In genomic region chr9:44772750-44773651, GRCm38 (mm10) we compare ENCODE assay signal across 8 mouse cellular contexts. TPM values are rescaled to one million over a fixed set of nuclear protein-coding genes. Genes with fewer than 3 reads are reported as not detected.
A peak's percentile ranks its signal among the peaks of the same experiment; 100 is the strongest.
DNase-seq lines count a peak whose midpoint lies in the region; ATAC-seq and TF ChIP-seq lines count a peak whose summit lies in the region.

No protein-coding gene starts in this region.

- ATAC-seq in embryonic facial prominence, embryonic 15.5 days (ENCODE audit: insufficient number of reproducible peaks, low FRiP score, low TSS enrichment, low read depth), result peak; percentile 97
- ATAC-seq in limb, embryonic 14.5 days (ENCODE audit: low FRiP score, low read depth), result peak; percentile 98
- ATAC-seq in midbrain, postnatal 0 days (ENCODE audit: low FRiP score), result peak; percentile 99

- H3K27ac ChIP-seq in bone marrow, adult 2 months (ENCODE audit: control insufficient read depth, insufficient read depth, low read depth, low read length, poor library complexity), result peak overlapping the region; percentile 14; the same call in 1 of the 2 replicates
- peak overlapping the region; percentile 85 for H3K27ac ChIP-seq in embryonic facial prominence, embryonic 15.5 days (replicated peaks)
- peak overlapping the region; percentile 90 for H3K27ac ChIP-seq in limb, embryonic 14.5 days (replicated peaks; ENCODE audit: low read depth, low read length)
- peak overlapping the region; percentile 83 for H3K27ac ChIP-seq in midbrain, postnatal 0 days (ENCODE audit: low read depth, low read length)

- under 1% methylated on average over 41 of the region's 41 CpGs for WGBS in bone marrow, adult 2 months
- under 1% methylated on average over 41 of the region's 41 CpGs for WGBS in embryonic facial prominence, embryonic 15.5 days
- WGBS in limb, embryonic 14.5 days, result under 1% methylated on average over 41 of the region's 41 CpGs
- WGBS in midbrain, postnatal 0 days, result under 1% methylated on average over 41 of the region's 41 CpGs

- H3K9me3 ChIP-seq in embryonic facial prominence, embryonic 15.5 days (replicated peaks), result no peaks in the 10 kb centered on the region
- H3K9me3 ChIP-seq in limb, embryonic 14.5 days (ENCODE audit: control insufficient read depth, low read length), result no peaks in the 10 kb centered on the region
- H3K9me3 ChIP-seq in midbrain, postnatal 0 days (ENCODE audit: low read length), result no peaks in the 10 kb centered on the region

- TF ChIP-seq POLR2A in bone marrow, adult 2 months (IDR thresholded peaks at IDR 0.05; ENCODE audit: borderline replicate concordance, control insufficient read depth, low read depth, low read length), result peak; percentile 56; the same call in 1 of the 2 replicates
- TF ChIP-seq POLR2A in limb, embryonic 14.5 days (IDR thresholded peaks at IDR 0.05; ENCODE audit: borderline replicate concordance, extremely low read depth, insufficient read depth, insufficient read length), result no peak

- DNase-seq in 416B (ENCODE audit: low read depth), result peak; percentile 96
- peak; percentile 94 for DNase-seq in heart, adult 8-10 months (ENCODE audit: low spot score)
- peak; percentile 98 for DNase-seq in kidney, adult 9 months
- peak; percentile 98 for DNase-seq in limb, embryonic 14.5 days (ENCODE audit: low spot score)
- DNase-seq in midbrain, postnatal 0 days (ENCODE audit: low spot score), result peak; percentile 98
- peak; percentile 87 to 91 for DNase-seq in spleen, postnatal 14 days (ENCODE audit: low spot score in 2 of 2)

- peaks cover 23% of the 10 kb centered on the region; the same call in 1 of the 2 replicates for H3K36me3 ChIP-seq in embryonic facial prominence, embryonic 15.5 days
- peaks cover 23% of the 10 kb centered on the region for H3K36me3 ChIP-seq in limb, embryonic 14.5 days (ENCODE audit: control insufficient read depth, insufficient read depth, low read length)
- 0 out of 2 replicates have a peak, but pooled peaks cover 4% of the 10 kb centered on the region for H3K36me3 ChIP-seq in midbrain, postnatal 0 days (ENCODE audit: insufficient read depth, low read length)

- H3K9ac ChIP-seq in embryonic facial prominence, embryonic 15.5 days, result peak overlapping the region; percentile 53
- peak overlapping the region; percentile 93 for H3K9ac ChIP-seq in limb, embryonic 14.5 days (ENCODE audit: low read depth, low read length, severe bottlenecking)
- peak overlapping the region; percentile 91 for H3K9ac ChIP-seq in midbrain, postnatal 0 days (replicated peaks; ENCODE audit: low read length, poor library complexity, severe bottlenecking)

- peak overlapping the region; percentile 89 for H3K4me3 ChIP-seq in bone marrow, adult 2 months (replicated peaks; ENCODE audit: control insufficient read depth, low read depth, low read length)
- H3K4me3 ChIP-seq in embryonic facial prominence, embryonic 15.5 days (replicated peaks), result peak overlapping the region; percentile 61
- peak overlapping the region; percentile 83 for H3K4me3 ChIP-seq in limb, embryonic 14.5 days (replicated peaks; ENCODE audit: low read length)
- H3K4me3 ChIP-seq in midbrain, postnatal 0 days (ENCODE audit: low read depth, low read length), result peak overlapping the region; percentile 63

- H3K4me2 ChIP-seq in embryonic facial prominence, embryonic 15.5 days (replicated peaks), result peak overlapping the region; percentile 76
- H3K4me2 ChIP-seq in limb, embryonic 14.5 days (replicated peaks; ENCODE audit: low read depth, low read length, severe bottlenecking), result peak overlapping the region; percentile 81
- H3K4me2 ChIP-seq in midbrain, postnatal 0 days (ENCODE audit: low read depth, low read length, poor library complexity, severe bottlenecking), result peak overlapping the region; percentile 87

- TF ChIP-seq CTCF in bone marrow, adult 2 months (IDR thresholded peaks at IDR 0.05; ENCODE audit: control insufficient read depth, insufficient read depth, low read length), result peak; percentile 76
- peak; percentile 94 for TF ChIP-seq CTCF in midbrain, postnatal 0 days (IDR thresholded peaks at IDR 0.05)

- peaks cover 2% of the 10 kb centered on the region; the same call in 1 of the 2 replicates for H3K4me1 ChIP-seq in bone marrow, adult 2 months (ENCODE audit: control insufficient read depth, insufficient read depth, low read length)
- peaks cover 8% of the 10 kb centered on the region for H3K4me1 ChIP-seq in embryonic facial prominence, embryonic 15.5 days
- H3K4me1 ChIP-seq in limb, embryonic 14.5 days (ENCODE audit: control insufficient read depth, insufficient read depth, low read length), result no peaks in the 10 kb centered on the region
- H3K4me1 ChIP-seq in midbrain, postnatal 0 days (ENCODE audit: insufficient read depth, low read length), result no peaks in the 10 kb centered on the region

- H3K27me3 ChIP-seq in embryonic facial prominence, embryonic 15.5 days, result no peaks in the 10 kb centered on the region
- H3K27me3 ChIP-seq in limb, embryonic 14.5 days (ENCODE audit: control insufficient read depth, insufficient read depth, low read length), result no peaks in the 10 kb centered on the region
- no peaks in the 10 kb centered on the region for H3K27me3 ChIP-seq in midbrain, postnatal 0 days (ENCODE audit: insufficient read depth, low read length)

RNA-seq across cellular contexts. Expression of gene Ift46, which starts 5.3 kb away (rescaled TPM):
- 9.6 and 42.2 TPM in 2 replicates for polyA plus RNA-seq in bone marrow, adult 2 months (2011; ENCODE audit: insufficient read depth, insufficient read length, low replicate concordance, missing spikeins)
- polyA plus RNA-seq in embryonic facial prominence, embryonic 15.5 days (2015; fragmentation: Nextera tagmentation; extraction: Ambion mirVana), result 107 and 125 TPM in 2 replicates
- 10 to 100 TPM; 19.1 to 35.6 (median 22.8) TPM for total RNA-seq in heart, adult 8-10 months (2022)
- 109 and 116 TPM in 2 replicates for polyA plus RNA-seq in limb, embryonic 14.5 days (2012; rRNA removed)
- polyA plus RNA-seq in limb, embryonic 14.5 days (2014; fragmentation: Nextera tagmentation; extraction: Ambion mirVana), result 123 and 131 TPM in 2 replicates
- total RNA-seq in midbrain, postnatal 0 days (2014; rRNA removed), result 64.8 and 72.1 TPM in 2 replicates
- 151 and 170 TPM in 2 replicates for polyA plus RNA-seq in midbrain, postnatal 0 days (2015; fragmentation: Nextera tagmentation; extraction: Ambion mirVana)

RNA-seq across cellular contexts. Expression of gene Arcn1, which starts 5.4 kb away (rescaled TPM):
- 22.8 and 30.9 TPM in 2 replicates for polyA plus RNA-seq in bone marrow, adult 2 months (2011; ENCODE audit: insufficient read depth, insufficient read length, low replicate concordance, missing spikeins)
- polyA plus RNA-seq in embryonic facial prominence, embryonic 15.5 days (2015; fragmentation: Nextera tagmentation; extraction: Ambion mirVana), result 191 and 195 TPM in 2 replicates
- 10 to 100 TPM; 79.7 to 89.3 (median 80.9) TPM for total RNA-seq in heart, adult 8-10 months (2022)
- 105 and 111 TPM in 2 replicates for polyA plus RNA-seq in limb, embryonic 14.5 days (2012; rRNA removed)
- 221 and 234 TPM in 2 replicates for polyA plus RNA-seq in limb, embryonic 14.5 days (2014; fragmentation: Nextera tagmentation; extraction: Ambion mirVana)
- total RNA-seq in midbrain, postnatal 0 days (2014; rRNA removed), result 93.7 and 108 TPM in 2 replicates
- 102 and 106 TPM in 2 replicates for polyA plus RNA-seq in midbrain, postnatal 0 days (2015; fragmentation: Nextera tagmentation; extraction: Ambion mirVana)

RNA-seq across cellular contexts. Expression of gene Tmem25, which starts 26.1 kb away (rescaled TPM):
- 0.57 and 0.85 TPM in 2 replicates for polyA plus RNA-seq in bone marrow, adult 2 months (2011; ENCODE audit: insufficient read depth, insufficient read length, low replicate concordance, missing spikeins)
- polyA plus RNA-seq in embryonic facial prominence, embryonic 15.5 days (2015; fragmentation: Nextera tagmentation; extraction: Ambion mirVana), result 2.5 and 2.6 TPM in 2 replicates
- 10 to 100 TPM in 2 of 4 experiments, 1 to 10 TPM in 2; 8.6 to 21.9 (median 10.5) TPM for total RNA-seq in heart, adult 8-10 months (2022)
- polyA plus RNA-seq in limb, embryonic 14.5 days (2012; rRNA removed), result 7.2 and 11.1 TPM in 2 replicates
- polyA plus RNA-seq in limb, embryonic 14.5 days (2014; fragmentation: Nextera tagmentation; extraction: Ambion mirVana), result 2.5 and 3.6 TPM in 2 replicates
- 29.9 and 32.6 TPM in 2 replicates for total RNA-seq in midbrain, postnatal 0 days (2014; rRNA removed)
- 25.9 and 30.1 TPM in 2 replicates for polyA plus RNA-seq in midbrain, postnatal 0 days (2015; fragmentation: Nextera tagmentation; extraction: Ambion mirVana)

RNA-seq across cellular contexts. Expression of gene Ttc36, which starts 29.9 kb away (rescaled TPM):
- 6.9 TPM in 1 of 2 replicates, not detected in the other for polyA plus RNA-seq in bone marrow, adult 2 months (2011; ENCODE audit: insufficient read depth, insufficient read length, low replicate concordance, missing spikeins)
- polyA plus RNA-seq in embryonic facial prominence, embryonic 15.5 days (2015; fragmentation: Nextera tagmentation; extraction: Ambion mirVana), result 0.31 TPM in 1 of 2 replicates, not detected in the other
- total RNA-seq in heart, adult 8-10 months (2022), result 1 to 10 TPM in 2 of 4 experiments, under 1 TPM in 2; 0.63 to 1.5 (median 0.97) TPM
- 0.37 and 0.47 TPM in 2 replicates for polyA plus RNA-seq in limb, embryonic 14.5 days (2012; rRNA removed)
- polyA plus RNA-seq in limb, embryonic 14.5 days (2014; fragmentation: Nextera tagmentation; extraction: Ambion mirVana), result 0.30 and 0.34 TPM in 2 replicates
- total RNA-seq in midbrain, postnatal 0 days (2014; rRNA removed), result 3.3 TPM in 1 of 2 replicates, not detected in the other
- 0.61 and 1.0 TPM in 2 replicates for polyA plus RNA-seq in midbrain, postnatal 0 days (2015; fragmentation: Nextera tagmentation; extraction: Ambion mirVana)

RNA-seq across cellular contexts. Expression of gene Phldb1, which starts 38.0 kb away (rescaled TPM):
- polyA plus RNA-seq in bone marrow, adult 2 months (2011; ENCODE audit: insufficient read depth, insufficient read length, low replicate concordance, missing spikeins), result 4.7 and 8.4 TPM in 2 replicates
- polyA plus RNA-seq in embryonic facial prominence, embryonic 15.5 days (2015; fragmentation: Nextera tagmentation; extraction: Ambion mirVana), result 38.6 and 39.0 TPM in 2 replicates
- total RNA-seq in heart, adult 8-10 months (2022), result 100 to 1,000 TPM; 108 to 146 (median 128) TPM
- 85.6 and 113 TPM in 2 replicates for polyA plus RNA-seq in limb, embryonic 14.5 days (2012; rRNA removed)
- 36.5 and 46.2 TPM in 2 replicates for polyA plus RNA-seq in limb, embryonic 14.5 days (2014; fragmentation: Nextera tagmentation; extraction: Ambion mirVana)
- 140 and 154 TPM in 2 replicates for total RNA-seq in midbrain, postnatal 0 days (2014; rRNA removed)
- polyA plus RNA-seq in midbrain, postnatal 0 days (2015; fragmentation: Nextera tagmentation; extraction: Ambion mirVana), result 34.8 and 41.0 TPM in 2 replicates

Comparison
In these comparisons a context has a peak if more than half of its experiments do, and no peak if none do; other contexts are left out.
1. Peak in every context shown above with its lines: DNase-seq, ATAC-seq, H3K4me3 ChIP-seq and H3K27ac ChIP-seq.
2. H3K27ac ChIP-seq: peak in every context shown above with its lines; median percentile 90 in limb, embryonic 14.5 days; 85 in embryonic facial prominence, embryonic 15.5 days; 83 in midbrain, postnatal 0 days; 14 in bone marrow, adult 2 months.